Mouse (Mus musculus): Measurements from ENCODE around the gene Igf1r. TPM values are rescaled to one million over a fixed set of nuclear protein-coding genes. Genes with fewer than 3 reads are reported as not detected.

The Igf1r gene
- polyA plus RNA-seq, 1 experiment from 2014 or later = 36.6 TPM

DNA sequence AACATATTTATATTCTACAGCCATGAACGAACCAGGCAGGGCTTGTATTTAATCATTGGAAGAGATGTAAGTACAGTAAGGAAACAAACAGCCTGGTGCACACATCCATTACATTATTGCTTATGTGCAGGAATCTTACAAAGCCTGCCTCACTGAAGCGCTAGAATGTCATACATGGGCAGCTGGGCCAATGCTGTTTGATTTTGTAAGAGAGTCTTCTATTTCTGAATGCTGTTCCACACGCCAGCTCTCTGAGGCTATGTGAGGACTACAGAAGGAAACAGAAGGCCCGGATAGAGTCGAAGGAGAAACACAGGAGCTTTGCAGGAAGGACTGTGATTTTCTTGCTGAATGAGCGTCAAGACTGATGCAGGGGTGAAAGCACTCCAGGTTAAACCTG lies 136.2 kb downstream of the Igf1r start:
- H3K9me3 ChIP-seq = no peaks in the 10 kb centered on the region
- 82% methylated on average over 6 of the region's 6 CpGs for WGBS
- H3K4me2 ChIP-seq (replicated peaks) = no peak overlapping the region
- H3K9ac ChIP-seq = no peak overlapping the region
- ATAC-seq (ENCODE audit: insufficient number of reproducible peaks, insufficient read depth, low FRiP score, low TSS enrichment) = no peak
- H3K4me3 ChIP-seq = no peak overlapping the region
- no peak overlapping the region for H3K27ac ChIP-seq
- no peaks in the 10 kb centered on the region for H3K27me3 ChIP-seq
- peaks cover 35% of the 10 kb centered on the region for H3K4me1 ChIP-seq
- peaks cover 8% of the 10 kb centered on the region for H3K36me3 ChIP-seq

GRCm38 (mm10) chr7:68089725-68090124 lies 137.1 kb downstream of the Igf1r start:
- WGBS = 82% methylated on average over 10 of the region's 10 CpGs
- peaks cover 8% of the 10 kb centered on the region for H3K36me3 ChIP-seq
- no peak overlapping the region for H3K4me2 ChIP-seq (replicated peaks)
- H3K4me1 ChIP-seq = peaks cover 30% of the 10 kb centered on the region
- ATAC-seq (ENCODE audit: insufficient number of reproducible peaks, insufficient read depth, low FRiP score, low TSS enrichment) = no peak
- no peak overlapping the region for H3K27ac ChIP-seq
- H3K4me3 ChIP-seq = no peak overlapping the region
- no peaks in the 10 kb centered on the region for H3K9me3 ChIP-seq
- H3K9ac ChIP-seq = no peak overlapping the region
- no peaks in the 10 kb centered on the region for H3K27me3 ChIP-seq

GRCm38 (mm10) chr7:68090576-68090975 lies 137.9 kb downstream of the Igf1r start:
- Histone ChIP-seq H3K36me3 (peaks cover 8% of the 10 kb centered on the region), H3K9ac (no peak overlapping the region), H3K4me3 (no peak overlapping the region), H3K27me3 (no peaks in the 10 kb centered on the region), H3K9me3 (no peaks in the 10 kb centered on the region), H3K4me2 (replicated peaks) (no peak overlapping the region), H3K4me1 (peaks cover 22% of the 10 kb centered on the region), H3K27ac (no peak overlapping the region)
- WGBS = 84% methylated on average over 8 of the region's 8 CpGs
- ATAC-seq (ENCODE audit: insufficient number of reproducible peaks, insufficient read depth, low FRiP score, low TSS enrichment) = no peak

DNA sequence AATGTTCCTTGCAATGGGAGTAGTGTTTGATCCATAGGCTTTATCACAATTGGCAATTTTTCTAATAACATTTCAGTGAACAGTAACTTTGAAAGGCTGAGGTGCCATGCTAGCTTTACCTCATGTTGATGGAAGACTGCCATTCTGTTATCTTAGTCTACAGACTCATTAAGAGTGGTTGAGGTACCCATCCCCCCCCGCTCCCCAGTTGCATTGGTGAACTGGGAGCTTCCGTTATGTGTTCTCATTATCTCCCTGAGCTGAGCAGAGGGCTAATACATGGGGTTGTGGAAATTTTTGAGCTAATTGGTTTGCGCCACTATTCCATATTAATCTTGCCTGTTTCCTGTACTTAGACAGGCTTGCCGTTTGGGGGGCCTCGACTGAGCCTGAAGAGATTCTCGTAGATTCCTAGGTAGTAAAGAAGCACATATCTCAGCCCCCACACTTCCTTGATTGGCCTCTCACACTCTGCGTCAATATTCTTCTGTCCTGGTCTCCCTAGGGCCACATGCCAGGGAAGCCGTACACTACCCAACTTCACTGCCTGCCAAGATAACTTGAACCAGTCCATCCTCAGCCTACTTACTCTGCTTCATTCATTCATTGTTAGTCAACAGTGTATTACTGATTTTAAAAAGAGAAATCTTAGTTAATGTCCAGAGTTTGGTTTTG lies 139.8 kb downstream of the Igf1r start:
- H3K27me3 ChIP-seq = no peaks in the 10 kb centered on the region
- WGBS = 82% methylated on average over 8 of the region's 8 CpGs
- H3K9ac ChIP-seq = no peak overlapping the region
- H3K4me3 ChIP-seq = no peak overlapping the region
- no peak overlapping the region for H3K27ac ChIP-seq
- H3K9me3 ChIP-seq = no peaks in the 10 kb centered on the region
- peaks cover 8% of the 10 kb centered on the region; the same call in 1 of the 2 replicates for H3K4me1 ChIP-seq
- peaks cover 8% of the 10 kb centered on the region for H3K36me3 ChIP-seq
- no peak for ATAC-seq (ENCODE audit: insufficient number of reproducible peaks, insufficient read depth, low FRiP score, low TSS enrichment)
- no peak overlapping the region for H3K4me2 ChIP-seq (replicated peaks)

DNA sequence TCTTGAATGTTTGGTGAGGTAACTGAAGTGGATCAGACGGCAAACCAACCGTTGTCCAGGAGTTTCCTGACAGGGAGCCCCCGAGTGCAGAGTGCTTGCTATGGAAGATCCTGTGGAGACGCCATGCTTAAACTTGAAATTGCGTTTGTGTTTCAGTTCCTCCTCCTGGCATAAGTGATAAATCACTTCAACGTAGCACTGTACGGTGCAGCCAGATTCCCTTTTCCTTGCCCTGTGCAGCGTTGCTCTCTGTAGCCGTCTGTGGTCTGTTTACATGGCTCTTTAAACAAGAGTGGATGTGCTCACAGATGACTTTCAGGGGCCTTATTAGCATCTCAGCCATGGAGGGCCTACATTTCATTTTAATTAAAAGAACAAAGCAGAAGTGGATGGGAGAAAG lies 141.2 kb downstream of the Igf1r start:
- ATAC-seq (ENCODE audit: insufficient number of reproducible peaks, insufficient read depth, low FRiP score, low TSS enrichment) = no peak
- H3K9ac ChIP-seq = no peak overlapping the region
- WGBS = 79% methylated on average over 9 of the region's 9 CpGs
- peaks cover 8% of the 10 kb centered on the region for H3K36me3 ChIP-seq
- no peak overlapping the region for H3K4me3 ChIP-seq
- peaks cover 8% of the 10 kb centered on the region; the same call in 1 of the 2 replicates for H3K4me1 ChIP-seq
- H3K4me2 ChIP-seq (replicated peaks) = no peak overlapping the region
- no peaks in the 10 kb centered on the region for H3K9me3 ChIP-seq
- no peak overlapping the region for H3K27ac ChIP-seq
- H3K27me3 ChIP-seq = no peaks in the 10 kb centered on the region

- Histone ChIP-seq H3K4me3 (no peak overlapping the region), H3K27ac (no peak overlapping the region), H3K4me1 (peaks cover under 1% of the 10 kb centered on the region; the same call in 1 of the 2 replicates), H3K9me3 (no peaks in the 10 kb centered on the region), H3K4me2 (replicated peaks) (no peak overlapping the region), H3K36me3 (peaks cover 3% of the 10 kb centered on the region; the same call in 1 of the 2 replicates), H3K27me3 (no peaks in the 10 kb centered on the region), H3K9ac (no peak overlapping the region)
- WGBS = 36% methylated on average over 4 of the region's 4 CpGs
- ATAC-seq (ENCODE audit: insufficient number of reproducible peaks, insufficient read depth, low FRiP score, low TSS enrichment) = 0 out of 2 replicates have a peak, but pooled peaks have one; percentile 35
Observed at GRCm38 (mm10) chr7:68095574-68095973, 142.9 kb downstream of the Igf1r start.

DNA sequence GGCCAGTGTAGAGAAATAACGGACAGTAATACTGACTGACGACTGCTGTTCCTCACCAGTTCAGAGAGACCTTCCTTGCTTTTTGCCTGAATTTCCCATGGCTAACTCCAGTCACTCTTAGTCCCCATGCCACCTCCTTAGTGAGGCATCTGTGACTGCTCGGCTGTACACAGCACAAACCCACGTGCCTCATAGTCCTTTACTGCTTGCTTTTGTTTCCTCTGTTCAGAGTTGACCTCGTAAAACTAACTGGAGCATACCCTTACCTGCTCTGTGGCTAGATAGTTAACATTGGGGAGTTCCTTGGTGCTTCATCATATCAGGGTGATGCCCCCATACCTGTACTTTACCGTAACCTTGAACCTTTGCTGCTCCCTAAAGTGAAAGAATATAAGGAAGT lies 143.8 kb downstream of the Igf1r start:
- 87% methylated on average over 6 of the region's 6 CpGs for WGBS
- H3K36me3 ChIP-seq = no peaks in the 10 kb centered on the region
- no peaks in the 10 kb centered on the region for H3K27me3 ChIP-seq
- H3K4me1 ChIP-seq = no peaks in the 10 kb centered on the region
- H3K4me3 ChIP-seq = no peak overlapping the region
- no peak for ATAC-seq (ENCODE audit: insufficient number of reproducible peaks, insufficient read depth, low FRiP score, low TSS enrichment)
- no peaks in the 10 kb centered on the region for H3K9me3 ChIP-seq
- no peak overlapping the region for H3K4me2 ChIP-seq (replicated peaks)
- H3K9ac ChIP-seq = no peak overlapping the region
- no peak overlapping the region for H3K27ac ChIP-seq

DNA sequence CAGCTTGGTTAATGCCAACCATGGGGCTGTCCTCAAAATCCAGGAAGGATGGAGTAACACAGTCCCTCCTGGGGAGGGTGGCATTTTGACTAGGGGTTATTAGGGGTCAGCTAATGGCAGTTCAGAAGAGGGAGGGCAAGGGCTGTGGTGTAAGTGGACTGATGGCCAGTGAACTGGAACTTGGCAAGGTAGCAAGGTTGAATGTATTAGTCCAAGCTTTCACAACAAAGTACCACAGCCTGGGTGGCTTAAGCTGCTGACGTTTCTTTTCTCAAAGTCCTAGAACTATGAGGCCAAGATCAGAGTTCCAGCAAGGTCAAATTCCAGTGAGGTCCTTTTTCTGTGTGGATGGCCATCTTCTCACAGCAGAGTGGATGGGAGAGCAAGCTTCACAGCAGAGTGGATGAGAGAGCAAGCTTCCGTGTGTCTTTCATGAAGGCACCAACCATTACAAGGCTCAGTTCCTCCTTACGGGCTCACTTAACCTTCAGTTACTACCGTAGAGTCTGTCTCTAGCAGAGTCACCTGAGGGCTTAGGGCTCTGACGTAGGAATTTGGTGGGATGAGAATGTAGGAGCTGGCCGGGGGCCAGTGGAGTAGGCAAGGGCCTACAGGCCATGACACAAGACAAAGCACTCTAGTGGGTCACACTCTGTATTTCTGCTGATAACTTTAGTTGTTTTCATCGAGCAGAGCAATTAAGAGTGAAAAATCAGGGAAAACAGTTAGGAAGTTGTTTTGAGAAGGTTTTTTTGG lies 144.6 kb downstream of the Igf1r start:
- Histone ChIP-seq H3K36me3 (no peaks in the 10 kb centered on the region), H3K27me3 (no peaks in the 10 kb centered on the region), H3K4me1 (no peaks in the 10 kb centered on the region), H3K4me2 (replicated peaks) (no peak overlapping the region), H3K27ac (no peak overlapping the region), H3K9me3 (no peaks in the 10 kb centered on the region), H3K4me3 (no peak overlapping the region), H3K9ac (no peak overlapping the region)
- no peak for ATAC-seq (ENCODE audit: insufficient number of reproducible peaks, insufficient read depth, low FRiP score, low TSS enrichment)
- WGBS = 92% methylated on average over 7 of the region's 7 CpGs

GRCm38 (mm10) chr7:68098098-68098497 lies 145.5 kb downstream of the Igf1r start:
- ATAC-seq (ENCODE audit: insufficient number of reproducible peaks, insufficient read depth, low FRiP score, low TSS enrichment) = no peak
- H3K27me3 ChIP-seq = no peaks in the 10 kb centered on the region
- H3K9ac ChIP-seq = no peak overlapping the region
- H3K27ac ChIP-seq = no peak overlapping the region
- H3K4me2 ChIP-seq (replicated peaks) = no peak overlapping the region
- H3K9me3 ChIP-seq = no peaks in the 10 kb centered on the region
- H3K36me3 ChIP-seq = no peaks in the 10 kb centered on the region
- no peak overlapping the region for H3K4me3 ChIP-seq
- WGBS = 97% methylated on average over 6 of the region's 6 CpGs
- peaks cover 8% of the 10 kb centered on the region; the same call in 1 of the 2 replicates for H3K4me1 ChIP-seq

DNA sequence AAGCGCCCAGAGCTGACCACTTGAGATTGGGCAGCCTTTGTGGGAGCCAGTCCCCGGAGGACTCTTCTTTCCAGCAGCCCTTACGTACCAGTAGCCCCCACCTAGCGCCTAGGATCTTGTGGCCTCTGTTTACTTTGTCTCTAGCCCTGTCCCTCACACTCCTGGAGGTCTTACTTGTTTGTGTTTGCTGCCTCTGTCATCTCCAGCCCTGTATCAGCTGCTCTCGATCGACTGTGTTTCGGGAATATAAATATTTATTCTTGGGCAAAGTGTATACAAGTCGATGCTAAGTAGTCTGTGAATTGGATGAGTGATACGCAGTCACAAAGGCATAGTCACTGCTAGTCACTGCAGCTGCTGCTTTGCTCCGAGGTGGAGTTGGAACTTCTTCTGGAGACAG lies 147.8 kb downstream of the Igf1r start:
- ATAC-seq (ENCODE audit: insufficient number of reproducible peaks, insufficient read depth, low FRiP score, low TSS enrichment) = no peak
- peaks cover 16% of the 10 kb centered on the region; the same call in 1 of the 2 replicates for H3K4me1 ChIP-seq
- H3K36me3 ChIP-seq = no peaks in the 10 kb centered on the region
- H3K4me3 ChIP-seq = no peak overlapping the region
- no peak overlapping the region for H3K4me2 ChIP-seq (replicated peaks)
- no peak overlapping the region for H3K9ac ChIP-seq
- WGBS = 83% methylated on average over 10 of the region's 10 CpGs
- H3K27ac ChIP-seq = no peak overlapping the region
- H3K27me3 ChIP-seq = no peaks in the 10 kb centered on the region
- H3K9me3 ChIP-seq = no peaks in the 10 kb centered on the region

GRCm38 (mm10) chr7:68102456-68103177 lies 150.0 kb downstream of the Igf1r start:
- Histone ChIP-seq H3K4me2 (replicated peaks) (no peak overlapping the region), H3K27ac (peak overlapping the region; percentile 38; the same call in 1 of the 2 replicates), H3K27me3 (no peaks in the 10 kb centered on the region), H3K4me3 (no peak overlapping the region), H3K9ac (no peak overlapping the region), H3K4me1 (peaks cover 16% of the 10 kb centered on the region; the same call in 1 of the 2 replicates), H3K9me3 (no peaks in the 10 kb centered on the region), H3K36me3 (no peaks in the 10 kb centered on the region)
- WGBS = 55% methylated on average over 15 of the region's 15 CpGs
- no peak for ATAC-seq (ENCODE audit: insufficient number of reproducible peaks, insufficient read depth, low FRiP score, low TSS enrichment)

All from embryonic facial prominence, embryonic 12.5 days (tissue).